Mouse (Mus musculus): Measurements from ENCODE around the gene Gm765. TPM values are rescaled to one million over a fixed set of nuclear protein-coding genes. Genes with fewer than 3 reads are reported as not detected.

Gene Gm765
- polyA plus RNA-seq, 1 experiment: not detected

DNA sequence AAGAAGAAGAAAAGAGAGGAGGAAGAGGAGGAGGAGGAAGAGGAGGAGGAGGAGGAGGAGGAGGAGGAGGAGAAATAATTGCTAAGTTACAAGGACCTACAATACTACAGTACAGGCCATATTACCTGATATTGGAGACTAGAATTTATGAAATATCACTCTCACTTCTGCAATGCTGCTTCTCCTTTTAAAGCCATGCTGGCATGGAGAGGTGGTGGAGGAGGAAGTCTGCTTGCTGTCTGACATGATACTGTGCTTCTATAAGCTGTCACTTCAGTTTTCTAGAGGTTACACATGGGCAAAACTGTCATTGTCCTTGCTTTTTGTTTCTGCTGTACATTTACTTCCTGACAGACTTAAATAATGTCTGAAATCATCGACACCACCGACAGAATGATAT, 9.8 kb downstream of the Gm765 start:
- H3K27me3 ChIP-seq (replicated peaks; ENCODE audit: control insufficient read depth, insufficient read depth, low read length): no peaks in the 10 kb centered on the region
- H3K4me1 ChIP-seq (ENCODE audit: control insufficient read depth, insufficient read depth, low read length): no peaks in the 10 kb centered on the region
- H3K36me3 ChIP-seq (ENCODE audit: control insufficient read depth, insufficient read depth, low read length): no peaks in the 10 kb centered on the region
- TF ChIP-seq POLR2A (IDR thresholded peaks at IDR 0.05; ENCODE audit: low read depth, low read length) (no peak), CTCF (conservative IDR thresholded peaks at IDR 0.05; ENCODE audit: insufficient read depth, insufficient read length, low read depth, low read length) (no peak)
- no peak overlapping the region for H3K27ac ChIP-seq (ENCODE audit: insufficient read depth, low read depth, low read length)
- H3K4me3 ChIP-seq (ENCODE audit: insufficient read depth, low read depth, low read length): no peak overlapping the region
- DNase-seq: no peak
- WGBS: 68% methylated on average over 2 of the region's 2 CpGs

- Histone ChIP-seq H3K27me3 (replicated peaks; ENCODE audit: control insufficient read depth, insufficient read depth, low read length) (no peaks in the 10 kb centered on the region), H3K27ac (ENCODE audit: insufficient read depth, low read depth, low read length) (no peak overlapping the region), H3K4me3 (ENCODE audit: insufficient read depth, low read depth, low read length) (no peak overlapping the region), H3K4me1 (ENCODE audit: control insufficient read depth, insufficient read depth, low read length) (no peaks in the 10 kb centered on the region), H3K36me3 (ENCODE audit: control insufficient read depth, insufficient read depth, low read length) (no peaks in the 10 kb centered on the region)
- WGBS: 88% methylated on average over 5 of the region's 5 CpGs
- DNase-seq: no peak
- TF ChIP-seq POLR2A (IDR thresholded peaks at IDR 0.05; ENCODE audit: low read depth, low read length) (no peak), CTCF (conservative IDR thresholded peaks at IDR 0.05; ENCODE audit: insufficient read depth, insufficient read length, low read depth, low read length) (no peak)
These were observed 30.9 kb downstream of the Gm765 start for GRCm38 (mm10) chr6:98311659-98312058.

- no peak for DNase-seq
- no peak overlapping the region for H3K27ac ChIP-seq (ENCODE audit: insufficient read depth, low read depth, low read length)
- 63% methylated on average over 3 of the region's 3 CpGs for WGBS
- TF ChIP-seq CTCF (conservative IDR thresholded peaks at IDR 0.05; ENCODE audit: insufficient read depth, insufficient read length, low read depth, low read length): no peak
- no peak for TF ChIP-seq POLR2A (IDR thresholded peaks at IDR 0.05; ENCODE audit: low read depth, low read length)
- H3K4me1 ChIP-seq (ENCODE audit: control insufficient read depth, insufficient read depth, low read length): no peaks in the 10 kb centered on the region
- no peaks in the 10 kb centered on the region for H3K27me3 ChIP-seq (replicated peaks; ENCODE audit: control insufficient read depth, insufficient read depth, low read length)
- H3K4me3 ChIP-seq (ENCODE audit: insufficient read depth, low read depth, low read length): no peak overlapping the region
- no peaks in the 10 kb centered on the region for H3K36me3 ChIP-seq (ENCODE audit: control insufficient read depth, insufficient read depth, low read length)
These were observed 34.9 kb downstream of the Gm765 start for GRCm38 (mm10) chr6:98307647-98308046.

DNA sequence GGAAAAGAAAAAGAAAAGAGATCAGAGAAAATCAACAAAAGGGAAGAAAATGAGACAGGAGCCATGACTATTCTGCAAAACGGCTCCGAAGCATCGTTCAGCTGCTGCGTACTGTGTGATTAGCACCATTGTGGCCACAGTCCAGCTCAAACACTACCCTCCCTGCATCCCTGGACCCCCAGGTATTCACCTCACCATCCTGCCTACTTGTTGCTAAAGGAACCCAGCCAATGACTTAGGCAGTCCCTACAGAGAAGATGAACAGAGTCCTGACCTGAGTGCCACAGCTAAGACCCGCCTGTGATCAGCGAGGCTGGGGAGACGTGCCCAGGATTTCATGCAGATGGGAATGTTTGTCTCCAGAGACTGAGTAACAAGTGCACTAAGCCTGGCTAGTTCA, 35.4 kb downstream of the Gm765 start:
- Histone ChIP-seq H3K27ac (ENCODE audit: insufficient read depth, low read depth, low read length) (no peak overlapping the region), H3K36me3 (ENCODE audit: control insufficient read depth, insufficient read depth, low read length) (no peaks in the 10 kb centered on the region), H3K27me3 (replicated peaks; ENCODE audit: control insufficient read depth, insufficient read depth, low read length) (no peaks in the 10 kb centered on the region), H3K4me3 (ENCODE audit: insufficient read depth, low read depth, low read length) (no peak overlapping the region), H3K4me1 (ENCODE audit: control insufficient read depth, insufficient read depth, low read length) (no peaks in the 10 kb centered on the region)
- WGBS: 90% methylated on average over 7 of the region's 7 CpGs
- no peak for DNase-seq
- TF ChIP-seq CTCF (conservative IDR thresholded peaks at IDR 0.05; ENCODE audit: insufficient read depth, insufficient read length, low read depth, low read length): no peak

DNA sequence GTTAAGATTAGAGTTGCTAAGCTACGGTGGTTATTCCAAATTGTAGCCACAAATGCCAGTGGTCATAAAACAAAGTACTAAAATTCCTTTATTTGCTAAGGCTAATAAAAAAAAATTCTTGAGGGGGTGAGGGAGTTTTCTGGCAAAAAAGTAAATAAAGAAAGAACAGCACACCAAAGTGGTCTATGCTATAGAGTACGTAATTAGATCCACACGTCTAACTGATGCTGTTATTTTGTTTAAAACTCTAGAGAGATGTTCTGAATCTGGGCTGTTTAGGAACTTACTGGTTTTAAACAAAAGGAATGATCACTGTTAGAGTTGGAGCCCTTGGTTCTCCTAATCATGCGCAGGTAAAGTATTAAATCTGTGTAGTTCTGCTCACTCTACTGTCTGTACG, 50.5 kb downstream of the Gm765 start:
- DNase-seq: no peak
- TF ChIP-seq CTCF (conservative IDR thresholded peaks at IDR 0.05; ENCODE audit: insufficient read depth, insufficient read length, low read depth, low read length) (no peak), POLR2A (IDR thresholded peaks at IDR 0.05; ENCODE audit: low read depth, low read length) (no peak)
- H3K27me3 ChIP-seq (replicated peaks; ENCODE audit: control insufficient read depth, insufficient read depth, low read length): no peaks in the 10 kb centered on the region
- no peaks in the 10 kb centered on the region for H3K36me3 ChIP-seq (ENCODE audit: control insufficient read depth, insufficient read depth, low read length)
- WGBS: 77% methylated on average over 5 of the region's 5 CpGs
- H3K4me1 ChIP-seq (ENCODE audit: control insufficient read depth, insufficient read depth, low read length): no peaks in the 10 kb centered on the region
- no peak overlapping the region for H3K27ac ChIP-seq (ENCODE audit: insufficient read depth, low read depth, low read length)
- H3K4me3 ChIP-seq (ENCODE audit: insufficient read depth, low read depth, low read length): no peak overlapping the region

DNA sequence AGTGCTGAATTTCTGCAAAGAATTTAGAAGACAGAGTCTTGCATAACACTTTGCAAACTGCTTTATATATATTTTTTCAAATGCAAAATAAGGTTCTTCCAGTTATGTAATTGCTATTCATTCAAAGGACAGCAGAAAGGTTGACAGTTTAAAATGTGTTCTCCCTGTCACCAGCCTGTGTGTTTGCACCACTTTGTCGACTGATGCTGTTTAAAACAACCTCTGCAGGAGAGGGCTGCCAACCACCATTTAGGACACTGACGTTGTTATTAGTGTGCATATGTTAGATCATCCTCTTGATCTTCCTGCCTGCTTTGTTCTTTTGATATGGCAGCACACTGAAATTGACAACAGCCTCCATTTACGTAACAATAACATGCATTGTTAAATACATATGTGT, 54.2 kb downstream of the Gm765 start:
- TF ChIP-seq CTCF (conservative IDR thresholded peaks at IDR 0.05; ENCODE audit: insufficient read depth, insufficient read length, low read depth, low read length) (no peak), POLR2A (IDR thresholded peaks at IDR 0.05; ENCODE audit: low read depth, low read length) (no peak)
- Histone ChIP-seq H3K27me3 (replicated peaks; ENCODE audit: control insufficient read depth, insufficient read depth, low read length) (no peaks in the 10 kb centered on the region), H3K36me3 (ENCODE audit: control insufficient read depth, insufficient read depth, low read length) (no peaks in the 10 kb centered on the region), H3K27ac (ENCODE audit: insufficient read depth, low read depth, low read length) (no peak overlapping the region), H3K4me3 (ENCODE audit: insufficient read depth, low read depth, low read length) (no peak overlapping the region), H3K4me1 (ENCODE audit: control insufficient read depth, insufficient read depth, low read length) (no peaks in the 10 kb centered on the region)
- 59% methylated on average over 3 of the region's 3 CpGs for WGBS
- DNase-seq: no peak

DNA sequence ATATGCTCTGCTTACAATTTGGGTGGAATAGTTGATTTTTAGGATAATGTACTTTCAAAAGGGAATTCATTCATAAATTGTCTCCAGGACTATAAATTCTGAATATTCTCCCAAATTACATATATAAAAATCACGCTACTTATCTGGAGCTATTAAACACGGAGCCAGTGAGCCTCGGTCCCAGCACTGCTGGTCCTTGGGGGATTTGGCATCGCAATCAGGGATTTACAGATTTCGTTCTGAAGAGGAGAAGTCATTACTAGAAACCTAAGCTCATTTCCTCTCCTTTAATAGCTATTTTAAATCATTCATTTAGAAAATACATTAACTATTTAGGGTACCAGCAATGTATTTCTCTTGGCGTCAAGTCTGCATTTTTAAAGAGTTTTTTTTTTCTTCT, 55.0 kb downstream of the Gm765 start:
- 56% methylated on average over 6 of the region's 6 CpGs for WGBS
- Histone ChIP-seq H3K36me3 (ENCODE audit: control insufficient read depth, insufficient read depth, low read length) (no peaks in the 10 kb centered on the region), H3K27ac (ENCODE audit: insufficient read depth, low read depth, low read length) (no peak overlapping the region), H3K27me3 (replicated peaks; ENCODE audit: control insufficient read depth, insufficient read depth, low read length) (no peaks in the 10 kb centered on the region), H3K4me1 (ENCODE audit: control insufficient read depth, insufficient read depth, low read length) (no peaks in the 10 kb centered on the region), H3K4me3 (ENCODE audit: insufficient read depth, low read depth, low read length) (no peak overlapping the region)
- TF ChIP-seq POLR2A (IDR thresholded peaks at IDR 0.05; ENCODE audit: low read depth, low read length) (no peak), CTCF (conservative IDR thresholded peaks at IDR 0.05; ENCODE audit: insufficient read depth, insufficient read length, low read depth, low read length) (no peak)
- no peak for DNase-seq

DNA sequence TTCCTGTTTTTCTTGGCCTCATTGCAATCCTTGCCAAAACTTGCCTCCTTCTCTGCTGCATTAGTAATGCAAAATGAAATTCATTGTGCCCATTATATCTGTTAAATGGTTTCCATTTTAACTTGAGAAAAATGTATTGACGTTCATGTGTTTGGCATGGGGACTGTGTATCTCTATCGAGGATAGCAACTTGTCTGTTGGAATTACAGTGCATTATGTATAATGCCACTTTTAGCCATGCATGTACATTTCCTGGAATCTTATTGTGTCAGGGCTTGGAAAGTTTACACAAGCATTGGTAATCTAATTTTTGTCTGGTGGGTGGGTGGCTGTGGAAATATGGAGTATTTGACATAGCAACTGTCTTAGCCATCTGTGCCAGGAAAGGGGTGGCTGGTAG, 57.4 kb downstream of the Gm765 start:
- H3K36me3 ChIP-seq (ENCODE audit: control insufficient read depth, insufficient read depth, low read length): no peaks in the 10 kb centered on the region
- DNase-seq: no peak
- no peak for TF ChIP-seq CTCF (conservative IDR thresholded peaks at IDR 0.05; ENCODE audit: insufficient read depth, insufficient read length, low read depth, low read length)
- TF ChIP-seq POLR2A (IDR thresholded peaks at IDR 0.05; ENCODE audit: low read depth, low read length): no peak
- no peaks in the 10 kb centered on the region for H3K4me1 ChIP-seq (ENCODE audit: control insufficient read depth, insufficient read depth, low read length)
- no peaks in the 10 kb centered on the region; the same call in 1 of the 2 replicates for H3K27me3 ChIP-seq (replicated peaks; ENCODE audit: control insufficient read depth, insufficient read depth, low read length)
- 78% methylated on average over 2 of the region's 2 CpGs for WGBS
- no peak overlapping the region for H3K27ac ChIP-seq (ENCODE audit: insufficient read depth, low read depth, low read length)
- no peak overlapping the region for H3K4me3 ChIP-seq (ENCODE audit: insufficient read depth, low read depth, low read length)

Data from kidney, adult 2 months (tissue).